Mouse (Mus musculus): Measurements from ENCODE around the gene Lysmd3. TPM values are rescaled to one million over a fixed set of nuclear protein-coding genes. Genes with fewer than 3 reads are reported as not detected.
A peak's percentile ranks its signal among the peaks of the same experiment; 100 is the strongest.

Gene Lysmd3
- polyA plus RNA-seq, 1 experiment from 2014 or later: 20.8 TPM

GRCm38 (mm10) chr13:81684884-81685283, 27.4 kb downstream of the Lysmd3 start:
- Histone ChIP-seq H3K4me1 (replicated peaks) (no peaks in the 10 kb centered on the region), H3K36me3 (no peaks in the 10 kb centered on the region), H3K4me3 (no peak overlapping the region), H3K4me2 (no peak overlapping the region), H3K9ac (no peak overlapping the region), H3K27me3 (no peaks in the 10 kb centered on the region), H3K27ac (no peak overlapping the region), H3K9me3 (no peaks in the 10 kb centered on the region)
- WGBS: 93% methylated on average over 3 of the region's 3 CpGs
- ATAC-seq (ENCODE audit: low FRiP score): no peak

GRCm38 (mm10) chr13:81689587-81689986, 32.1 kb downstream of the Lysmd3 start:
- no peak overlapping the region for H3K27ac ChIP-seq
- no peaks in the 10 kb centered on the region for H3K9me3 ChIP-seq
- H3K36me3 ChIP-seq: no peaks in the 10 kb centered on the region
- H3K27me3 ChIP-seq: no peaks in the 10 kb centered on the region
- ATAC-seq (ENCODE audit: low FRiP score): peak; percentile 53; the same call in 1 of the 2 replicates
- H3K4me2 ChIP-seq: no peak overlapping the region
- H3K4me3 ChIP-seq: no peak overlapping the region
- H3K9ac ChIP-seq: no peak overlapping the region
- WGBS: 94% methylated on average over 3 of the region's 3 CpGs
- H3K4me1 ChIP-seq (replicated peaks): no peaks in the 10 kb centered on the region; the same call in 1 of the 2 replicates

GRCm38 (mm10) chr13:81690477-81690876, 33.0 kb downstream of the Lysmd3 start:
- no peak overlapping the region for H3K27ac ChIP-seq
- H3K4me3 ChIP-seq: no peak overlapping the region
- no peak for ATAC-seq (ENCODE audit: low FRiP score)
- H3K4me2 ChIP-seq: no peak overlapping the region
- no peaks in the 10 kb centered on the region; the same call in 1 of the 2 replicates for H3K4me1 ChIP-seq (replicated peaks)
- WGBS: 85% methylated on average over 10 of the region's 10 CpGs
- H3K36me3 ChIP-seq: no peaks in the 10 kb centered on the region
- H3K9ac ChIP-seq: no peak overlapping the region
- no peaks in the 10 kb centered on the region for H3K27me3 ChIP-seq
- H3K9me3 ChIP-seq: no peaks in the 10 kb centered on the region

- Histone ChIP-seq H3K36me3 (no peaks in the 10 kb centered on the region), H3K4me2 (no peak overlapping the region; the same call in 1 of the 2 replicates), H3K9ac (no peak overlapping the region), H3K9me3 (no peaks in the 10 kb centered on the region), H3K27me3 (no peaks in the 10 kb centered on the region), H3K27ac (no peak overlapping the region; the same call in 1 of the 2 replicates), H3K4me1 (replicated peaks) (no peaks in the 10 kb centered on the region; the same call in 1 of the 2 replicates), H3K4me3 (no peak overlapping the region)
- 43% methylated on average over 9 of the region's 9 CpGs for WGBS
- peak; percentile 80 for ATAC-seq (ENCODE audit: low FRiP score)
These were observed 34.1 kb downstream of the Lysmd3 start for GRCm38 (mm10) chr13:81691606-81692005.

- H3K4me1 ChIP-seq (replicated peaks): no peaks in the 10 kb centered on the region; the same call in 1 of the 2 replicates
- H3K9ac ChIP-seq: no peak overlapping the region
- no peak overlapping the region for H3K4me2 ChIP-seq
- 93% methylated on average over 12 of the region's 12 CpGs for WGBS
- no peak for ATAC-seq (ENCODE audit: low FRiP score)
- no peaks in the 10 kb centered on the region for H3K9me3 ChIP-seq
- no peak overlapping the region for H3K27ac ChIP-seq
- no peak overlapping the region for H3K4me3 ChIP-seq
- peaks cover 6% of the 10 kb centered on the region for H3K36me3 ChIP-seq
- H3K27me3 ChIP-seq: no peaks in the 10 kb centered on the region
These were observed 37.0 kb downstream of the Lysmd3 start for GRCm38 (mm10) chr13:81694446-81694845.

GRCm38 (mm10) chr13:81703148-81703547, 45.7 kb downstream of the Lysmd3 start:
- Histone ChIP-seq H3K27me3 (no peaks in the 10 kb centered on the region), H3K36me3 (0 out of 2 replicates have a peak, but pooled peaks cover 3% of the 10 kb centered on the region), H3K9me3 (no peaks in the 10 kb centered on the region), H3K4me3 (no peak overlapping the region), H3K4me2 (no peak overlapping the region), H3K9ac (no peak overlapping the region), H3K27ac (no peak overlapping the region), H3K4me1 (replicated peaks) (no peaks in the 10 kb centered on the region)
- 68% methylated on average over 7 of the region's 7 CpGs for WGBS
- ATAC-seq (ENCODE audit: low FRiP score): no peak

- no peaks in the 10 kb centered on the region for H3K4me1 ChIP-seq (replicated peaks)
- 84% methylated on average over 9 of the region's 9 CpGs for WGBS
- H3K36me3 ChIP-seq: no peaks in the 10 kb centered on the region
- no peaks in the 10 kb centered on the region for H3K9me3 ChIP-seq
- H3K27ac ChIP-seq: no peak overlapping the region
- no peak overlapping the region for H3K4me2 ChIP-seq
- ATAC-seq (ENCODE audit: low FRiP score): no peak
- no peak overlapping the region for H3K9ac ChIP-seq
- H3K27me3 ChIP-seq: no peaks in the 10 kb centered on the region
- H3K4me3 ChIP-seq: no peak overlapping the region
These were observed 46.2 kb downstream of the Lysmd3 start for GRCm38 (mm10) chr13:81703621-81704020.

- Histone ChIP-seq H3K4me2 (no peak overlapping the region), H3K4me1 (replicated peaks) (peaks cover 8% of the 10 kb centered on the region), H3K27ac (no peak overlapping the region), H3K36me3 (no peaks in the 10 kb centered on the region), H3K27me3 (no peaks in the 10 kb centered on the region), H3K9me3 (no peaks in the 10 kb centered on the region), H3K9ac (no peak overlapping the region), H3K4me3 (no peak overlapping the region)
- ATAC-seq (ENCODE audit: low FRiP score): no peak
- WGBS: 95% methylated on average over 5 of the region's 5 CpGs
These were observed 48.8 kb downstream of the Lysmd3 start for GRCm38 (mm10) chr13:81706311-81706710.

GRCm38 (mm10) chr13:81709805-81710204, 52.3 kb downstream of the Lysmd3 start:
- Histone ChIP-seq H3K9ac (no peak overlapping the region), H3K4me1 (replicated peaks) (peaks cover 21% of the 10 kb centered on the region), H3K4me2 (peak overlapping the region; percentile 94), H3K4me3 (peak overlapping the region; percentile 85), H3K36me3 (no peaks in the 10 kb centered on the region), H3K27me3 (no peaks in the 10 kb centered on the region), H3K27ac (no peak overlapping the region), H3K9me3 (no peaks in the 10 kb centered on the region)
- 31% methylated on average over 4 of the region's 4 CpGs for WGBS
- ATAC-seq (ENCODE audit: low FRiP score): no peak

GRCm38 (mm10) chr13:81710266-81710665, 52.8 kb downstream of the Lysmd3 start:
- Histone ChIP-seq H3K36me3 (no peaks in the 10 kb centered on the region), H3K4me3 (peak overlapping the region; percentile 85), H3K9me3 (no peaks in the 10 kb centered on the region), H3K9ac (peak overlapping the region; percentile 85), H3K27ac (no peak overlapping the region), H3K4me2 (peak overlapping the region; percentile 94), H3K4me1 (replicated peaks) (peaks cover 21% of the 10 kb centered on the region), H3K27me3 (no peaks in the 10 kb centered on the region)
- WGBS: under 1% methylated on average over 7 of the region's 7 CpGs
- ATAC-seq (ENCODE audit: low FRiP score): no peak

GRCm38 (mm10) chr13:81710775-81711545, 53.5 kb downstream of the Lysmd3 start, which contains the start of the genes Polr3g and Mblac2:
Gene Polr3g, minus strand, starts transcription at chr13:81711013.
Gene Mblac2, plus strand, starts transcription at chr13:81711341.
- no peaks in the 10 kb centered on the region for H3K9me3 ChIP-seq
- peak within 1 kb of the TSS; percentile 85 for H3K4me3 ChIP-seq
- H3K9ac ChIP-seq: peak within 1 kb of the TSS; percentile 85
- peak; percentile 97 for ATAC-seq (ENCODE audit: low FRiP score)
- peak within 1 kb of the TSS; percentile 94 for H3K27ac ChIP-seq
- H3K4me2 ChIP-seq: peak within 1 kb of the TSS; percentile 94
- under 1% methylated on average over 61 of the region's 61 CpGs for WGBS
- no peaks in the 10 kb centered on the region for H3K36me3 ChIP-seq
- H3K27me3 ChIP-seq: no peaks in the 10 kb centered on the region
- H3K4me1 ChIP-seq (replicated peaks): peaks cover 21% of the 10 kb centered on the region

- Histone ChIP-seq H3K4me2 (peak overlapping the region; percentile 94), H3K27ac (peak overlapping the region; percentile 94), H3K4me3 (peak overlapping the region; percentile 85), H3K9ac (peak overlapping the region; percentile 85), H3K27me3 (no peaks in the 10 kb centered on the region), H3K4me1 (replicated peaks) (peaks cover 21% of the 10 kb centered on the region), H3K36me3 (no peaks in the 10 kb centered on the region), H3K9me3 (no peaks in the 10 kb centered on the region)
- under 1% methylated on average over 42 of the region's 42 CpGs for WGBS
- peak; percentile 55 for ATAC-seq (ENCODE audit: low FRiP score)
These were observed 54.3 kb downstream of the Lysmd3 start for GRCm38 (mm10) chr13:81711546-81712371.

Measured in hindbrain, embryonic 13.5 days (tissue).